Mouse (Mus musculus): ENCODE measurements around the gene Tfeb. TPM values are rescaled to one million over a fixed set of nuclear protein-coding genes. Genes with fewer than 3 reads are reported as not detected.

Tfeb gene
- polyA plus RNA-seq, 1 experiment from 2014 or later: 3.0 TPM

- Histone ChIP-seq H3K27me3 (ENCODE audit: control insufficient read depth, insufficient read depth, low read depth, low read length) (no peaks in the 10 kb centered on the region), H3K27ac (ENCODE audit: low read length) (no peak overlapping the region), H3K4me1 (ENCODE audit: control insufficient read depth, insufficient read depth, low read length) (no peaks in the 10 kb centered on the region), H3K4me3 (ENCODE audit: low read depth, low read length) (no peak overlapping the region), H3K4me2 (ENCODE audit: low read length) (no peak overlapping the region), H3K36me3 (ENCODE audit: control insufficient read depth, insufficient read depth, low read length) (no peaks in the 10 kb centered on the region), H3K9me3 (replicated peaks; ENCODE audit: control insufficient read depth, low read length, poor library complexity, severe bottlenecking) (no peaks in the 10 kb centered on the region), H3K9ac (ENCODE audit: low read depth, low read length) (no peak overlapping the region)
- no peak for ATAC-seq
- 26% methylated on average over 8 of the region's 8 CpGs for WGBS
These were observed 66.0 kb downstream of the Tfeb start for GRCm38 (mm10) chr17:47802806-47803205.

GRCm38 (mm10) chr17:47803662-47804061, 66.8 kb downstream of the Tfeb start:
- no peak for ATAC-seq
- 93% methylated on average over 4 of the region's 4 CpGs for WGBS
- no peak overlapping the region for H3K27ac ChIP-seq (ENCODE audit: low read length)

GRCm38 (mm10) chr17:47805047-47805835, 68.4 kb downstream of the Tfeb start:
- no peaks in the 10 kb centered on the region for H3K9me3 ChIP-seq (replicated peaks; ENCODE audit: control insufficient read depth, low read length, poor library complexity, severe bottlenecking)
- no peak for ATAC-seq
- no peaks in the 10 kb centered on the region for H3K36me3 ChIP-seq (ENCODE audit: control insufficient read depth, insufficient read depth, low read length)
- no peaks in the 10 kb centered on the region for H3K4me1 ChIP-seq (ENCODE audit: control insufficient read depth, insufficient read depth, low read length)
- H3K27ac ChIP-seq (ENCODE audit: low read length): no peak overlapping the region
- no peaks in the 10 kb centered on the region for H3K27me3 ChIP-seq (ENCODE audit: control insufficient read depth, insufficient read depth, low read depth, low read length)
- H3K4me2 ChIP-seq (ENCODE audit: low read length): no peak overlapping the region
- WGBS: 35% methylated on average over 13 of the region's 13 CpGs
- H3K4me3 ChIP-seq (ENCODE audit: low read depth, low read length): no peak overlapping the region
- no peak overlapping the region for H3K9ac ChIP-seq (ENCODE audit: low read depth, low read length)

More at GRCm38 (mm10) chr17:47803662-47804061, 66.8 kb downstream of the Tfeb start:
- H3K4me2 ChIP-seq (ENCODE audit: low read length): no peak overlapping the region
- no peaks in the 10 kb centered on the region for H3K4me1 ChIP-seq (ENCODE audit: control insufficient read depth, insufficient read depth, low read length)
- H3K36me3 ChIP-seq (ENCODE audit: control insufficient read depth, insufficient read depth, low read length): no peaks in the 10 kb centered on the region
- H3K27me3 ChIP-seq (ENCODE audit: control insufficient read depth, insufficient read depth, low read depth, low read length): no peaks in the 10 kb centered on the region
- no peak overlapping the region for H3K4me3 ChIP-seq (ENCODE audit: low read depth, low read length)
- H3K9me3 ChIP-seq (replicated peaks; ENCODE audit: control insufficient read depth, low read length, poor library complexity, severe bottlenecking): no peaks in the 10 kb centered on the region
- no peak overlapping the region for H3K9ac ChIP-seq (ENCODE audit: low read depth, low read length)

GRCm38 (mm10) chr17:47806230-47806629, 69.4 kb downstream of the Tfeb start:
- Histone ChIP-seq H3K4me1 (ENCODE audit: control insufficient read depth, insufficient read depth, low read length) (no peaks in the 10 kb centered on the region), H3K27ac (ENCODE audit: low read length) (no peak overlapping the region), H3K27me3 (ENCODE audit: control insufficient read depth, insufficient read depth, low read depth, low read length) (no peaks in the 10 kb centered on the region), H3K36me3 (ENCODE audit: control insufficient read depth, insufficient read depth, low read length) (no peaks in the 10 kb centered on the region), H3K4me2 (ENCODE audit: low read length) (no peak overlapping the region), H3K9ac (ENCODE audit: low read depth, low read length) (no peak overlapping the region), H3K9me3 (replicated peaks; ENCODE audit: control insufficient read depth, low read length, poor library complexity, severe bottlenecking) (no peaks in the 10 kb centered on the region), H3K4me3 (ENCODE audit: low read depth, low read length) (no peak overlapping the region)
- ATAC-seq: no peak
- 56% methylated on average over 9 of the region's 9 CpGs for WGBS

GRCm38 (mm10) chr17:47811265-47811800, 74.5 kb downstream of the Tfeb start:
- ATAC-seq: no peak
- Histone ChIP-seq H3K36me3 (ENCODE audit: control insufficient read depth, insufficient read depth, low read length) (no peaks in the 10 kb centered on the region), H3K9me3 (replicated peaks; ENCODE audit: control insufficient read depth, low read length, poor library complexity, severe bottlenecking) (no peaks in the 10 kb centered on the region), H3K4me2 (ENCODE audit: low read length) (no peak overlapping the region), H3K4me3 (ENCODE audit: low read depth, low read length) (no peak overlapping the region), H3K27me3 (ENCODE audit: control insufficient read depth, insufficient read depth, low read depth, low read length) (no peaks in the 10 kb centered on the region), H3K9ac (ENCODE audit: low read depth, low read length) (no peak overlapping the region), H3K4me1 (ENCODE audit: control insufficient read depth, insufficient read depth, low read length) (no peaks in the 10 kb centered on the region; the same call in 1 of the 2 replicates), H3K27ac (ENCODE audit: low read length) (no peak overlapping the region)
- WGBS: 73% methylated on average over 15 of the region's 15 CpGs

- Histone ChIP-seq H3K9ac (ENCODE audit: low read depth, low read length) (no peak overlapping the region), H3K4me1 (ENCODE audit: control insufficient read depth, insufficient read depth, low read length) (no peaks in the 10 kb centered on the region; the same call in 1 of the 2 replicates), H3K4me2 (ENCODE audit: low read length) (no peak overlapping the region), H3K27ac (ENCODE audit: low read length) (no peak overlapping the region), H3K36me3 (ENCODE audit: control insufficient read depth, insufficient read depth, low read length) (no peaks in the 10 kb centered on the region), H3K27me3 (ENCODE audit: control insufficient read depth, insufficient read depth, low read depth, low read length) (no peaks in the 10 kb centered on the region), H3K9me3 (replicated peaks; ENCODE audit: control insufficient read depth, low read length, poor library complexity, severe bottlenecking) (no peaks in the 10 kb centered on the region), H3K4me3 (ENCODE audit: low read depth, low read length) (no peak overlapping the region)
- 83% methylated on average over 6 of the region's 6 CpGs for WGBS
- ATAC-seq: no peak
These were observed 75.4 kb downstream of the Tfeb start for GRCm38 (mm10) chr17:47812200-47812599.

GRCm38 (mm10) chr17:47813616-47814015, 76.8 kb downstream of the Tfeb start:
- Histone ChIP-seq H3K9ac (ENCODE audit: low read depth, low read length) (no peak overlapping the region), H3K27ac (ENCODE audit: low read length) (no peak overlapping the region), H3K36me3 (ENCODE audit: control insufficient read depth, insufficient read depth, low read length) (no peaks in the 10 kb centered on the region), H3K4me2 (ENCODE audit: low read length) (no peak overlapping the region), H3K27me3 (ENCODE audit: control insufficient read depth, insufficient read depth, low read depth, low read length) (no peaks in the 10 kb centered on the region), H3K9me3 (replicated peaks; ENCODE audit: control insufficient read depth, low read length, poor library complexity, severe bottlenecking) (no peaks in the 10 kb centered on the region), H3K4me1 (ENCODE audit: control insufficient read depth, insufficient read depth, low read length) (no peaks in the 10 kb centered on the region; the same call in 1 of the 2 replicates), H3K4me3 (ENCODE audit: low read depth, low read length) (no peak overlapping the region)
- no peak for ATAC-seq
- 59% methylated on average over 5 of the region's 5 CpGs for WGBS

- Histone ChIP-seq H3K4me2 (ENCODE audit: low read length) (no peak overlapping the region), H3K9ac (ENCODE audit: low read depth, low read length) (no peak overlapping the region), H3K36me3 (ENCODE audit: control insufficient read depth, insufficient read depth, low read length) (no peaks in the 10 kb centered on the region), H3K27ac (ENCODE audit: low read length) (no peak overlapping the region), H3K9me3 (replicated peaks; ENCODE audit: control insufficient read depth, low read length, poor library complexity, severe bottlenecking) (no peaks in the 10 kb centered on the region), H3K4me3 (ENCODE audit: low read depth, low read length) (no peak overlapping the region), H3K27me3 (ENCODE audit: control insufficient read depth, insufficient read depth, low read depth, low read length) (no peaks in the 10 kb centered on the region), H3K4me1 (ENCODE audit: control insufficient read depth, insufficient read depth, low read length) (no peaks in the 10 kb centered on the region; the same call in 1 of the 2 replicates)
- no peak for ATAC-seq
- WGBS: 25% methylated on average over 6 of the region's 6 CpGs
These were observed 77.7 kb downstream of the Tfeb start for GRCm38 (mm10) chr17:47814496-47814895.

- ATAC-seq: no peak
- H3K4me2 ChIP-seq (ENCODE audit: low read length): no peak overlapping the region
- no peaks in the 10 kb centered on the region for H3K36me3 ChIP-seq (ENCODE audit: control insufficient read depth, insufficient read depth, low read length)
- no peaks in the 10 kb centered on the region for H3K9me3 ChIP-seq (replicated peaks; ENCODE audit: control insufficient read depth, low read length, poor library complexity, severe bottlenecking)
- no peak overlapping the region for H3K27ac ChIP-seq (ENCODE audit: low read length)
- H3K9ac ChIP-seq (ENCODE audit: low read depth, low read length): no peak overlapping the region
- no peaks in the 10 kb centered on the region; the same call in 1 of the 2 replicates for H3K4me1 ChIP-seq (ENCODE audit: control insufficient read depth, insufficient read depth, low read length)
- no peaks in the 10 kb centered on the region for H3K27me3 ChIP-seq (ENCODE audit: control insufficient read depth, insufficient read depth, low read depth, low read length)
- WGBS: 62% methylated on average over 10 of the region's 10 CpGs
- no peak overlapping the region for H3K4me3 ChIP-seq (ENCODE audit: low read depth, low read length)
These were observed 78.6 kb downstream of the Tfeb start for GRCm38 (mm10) chr17:47815446-47815845.
